Mouse (Mus musculus) C2C12 (cell line): ENCODE results near the gene Apaf1. TPM values are rescaled to one million over a fixed set of nuclear protein-coding genes. Genes with fewer than 3 reads are reported as not detected.
A peak's percentile ranks its signal among the peaks of the same experiment; 100 is the strongest.

ENCODE experiments used
- H3K27me3 ChIP-seq: one replicate; pipeline ENCODE4 v1.6.1; 2011; ENCODE audit not compliant: control insufficient read depth, insufficient read depth, insufficient read length
- H3K36me3 ChIP-seq: one replicate; pipeline ENCODE4 v1.6.1; 2011; ENCODE audit not compliant: control insufficient read depth, insufficient read depth
- H3K4me3 ChIP-seq: one replicate; pipeline ENCODE4 v1.5.1; 2011; ENCODE audit warnings: mild to moderate bottlenecking, control low read depth; ENCODE audit not compliant: poor library complexity, insufficient read depth, severe bottlenecking
- H3K79me2 ChIP-seq: one replicate; pipeline ENCODE4 v1.6.1; 2011; ENCODE audit not compliant: control insufficient read depth, insufficient read depth
- H3K79me3 ChIP-seq: one replicate; pipeline ENCODE4 v1.6.1; 2011; ENCODE audit warnings: low read depth, control low read depth
- H3ac ChIP-seq: one replicate; pipeline ENCODE3; 2011; ENCODE audit warnings: low read depth; ENCODE audit not compliant: control insufficient read depth, insufficient read length
- CEBPB ChIP-seq: IDR thresholded peaks from one replicate; pipeline ENCODE4 v1.6.1; 2011; ENCODE audit warnings: low read depth, mild to moderate bottlenecking, control low read depth, moderate library complexity
- CTCF ChIP-seq: IDR thresholded peaks from one replicate; pipeline ENCODE4 v1.5.1; 2011; ENCODE audit not compliant: control insufficient read depth, insufficient read depth, insufficient read length
- FOSL1 ChIP-seq: IDR thresholded peaks from one replicate; pipeline ENCODE4 v1.8.0; 2011; ENCODE audit warnings: mild to moderate bottlenecking, low read length; ENCODE audit not compliant: poor library complexity, insufficient read depth, severe bottlenecking
- MAX ChIP-seq: IDR thresholded peaks from one replicate; pipeline ENCODE4 v1.6.1; 2011; ENCODE audit warnings: mild to moderate bottlenecking, control low read depth
- MYOD1 ChIP-seq: IDR thresholded peaks from one replicate; pipeline ENCODE4 v1.6.1; 2011; ENCODE audit warnings: low read depth; ENCODE audit not compliant: control insufficient read depth, insufficient read length
- MYOG ChIP-seq: IDR thresholded peaks from one replicate; pipeline ENCODE4 v1.6.1; 2011; ENCODE audit not compliant: control insufficient read depth, insufficient read length; ENCODE audit errors: extremely low read depth
- USF1 ChIP-seq: IDR thresholded peaks from one replicate; pipeline ENCODE4 v1.6.1; 2011; ENCODE audit warnings: low read depth, mild to moderate bottlenecking, control low read depth, moderate library complexity
- polyA plus RNA-seq: library from polyadenylated mRNA; unstranded; fragments of >200 nt; fragmentation: generic; extraction: Trizol; gene quantifications from one replicate; pipeline ENCODE4 v1.2.1, GENCODE M21; 2012; ENCODE audit warnings: missing spikeins

Apaf1 gene
- polyA plus RNA-seq, 1 experiment: 5.9 TPM

DNA sequence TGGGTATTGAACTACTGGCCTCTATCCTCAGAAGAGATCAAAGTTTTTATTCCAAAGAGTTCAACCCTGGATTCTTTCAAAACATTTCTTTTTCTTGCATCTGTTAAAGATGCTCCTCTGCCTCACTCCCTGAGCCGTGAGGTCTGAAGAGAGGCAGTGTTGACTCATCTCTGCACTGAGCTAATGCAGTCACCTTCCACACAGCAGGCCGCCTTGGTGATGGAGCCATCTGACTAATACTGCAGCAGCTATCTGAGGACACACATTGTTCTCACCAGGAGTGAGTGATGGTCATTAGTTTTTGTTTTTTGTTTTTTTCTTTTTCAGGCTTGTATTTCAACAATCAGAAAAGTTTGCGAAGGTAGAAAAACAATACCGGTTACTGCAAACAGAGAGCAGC, 10.2 kb upstream of the Apaf1 start:
- no peak for TF ChIP-seq FOSL1
- Histone ChIP-seq H3K36me3 (peaks cover 7% of the 10 kb centered on the region), H3K79me3 (no peaks in the 10 kb centered on the region), H3K27me3 (no peaks in the 10 kb centered on the region), H3K4me3 (no peak overlapping the region), H3K79me2 (no peaks in the 10 kb centered on the region), H3ac (no peak overlapping the region)

DNA sequence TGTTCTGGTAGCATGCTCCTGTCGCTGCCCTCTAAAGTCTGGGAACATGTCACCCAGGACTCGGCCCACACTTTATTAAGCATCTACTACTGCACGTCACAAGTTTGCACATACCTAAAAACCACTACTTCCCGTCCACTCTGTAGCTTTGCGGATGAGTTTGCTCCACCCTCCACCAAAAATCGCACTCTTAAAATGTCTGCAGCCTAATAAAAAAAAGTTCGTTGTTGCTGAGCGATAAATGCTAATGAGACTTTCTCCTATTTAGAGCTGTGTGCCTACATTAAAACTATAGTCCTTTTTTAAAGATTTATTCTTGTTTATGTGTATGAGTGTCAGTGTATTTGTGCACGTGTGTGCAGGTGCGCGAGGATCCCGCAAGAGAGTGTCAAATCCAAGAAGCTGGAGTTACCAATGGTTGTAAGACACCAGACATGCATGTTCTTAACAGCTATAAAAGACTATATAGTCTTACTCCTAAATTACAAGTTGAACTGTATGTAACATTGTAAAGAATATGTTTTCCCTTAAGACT, 890 bp upstream of the Apaf1 start:
- Histone ChIP-seq H3ac (peak overlapping the region; percentile 79), H3K79me2 (peaks cover 38% of the 10 kb centered on the region), H3K36me3 (peaks cover 18% of the 10 kb centered on the region), H3K4me3 (peak overlapping the region; percentile 60), H3K79me3 (peaks cover 10% of the 10 kb centered on the region), H3K27me3 (no peaks in the 10 kb centered on the region)
- TF ChIP-seq CTCF: no peak
- TF ChIP-seq MYOG: no peak
- TF ChIP-seq CEBPB: no peak
- no peak for TF ChIP-seq MAX
- TF ChIP-seq USF1: no peak
- TF ChIP-seq FOSL1: no peak
- no peak for TF ChIP-seq MYOD1

DNA sequence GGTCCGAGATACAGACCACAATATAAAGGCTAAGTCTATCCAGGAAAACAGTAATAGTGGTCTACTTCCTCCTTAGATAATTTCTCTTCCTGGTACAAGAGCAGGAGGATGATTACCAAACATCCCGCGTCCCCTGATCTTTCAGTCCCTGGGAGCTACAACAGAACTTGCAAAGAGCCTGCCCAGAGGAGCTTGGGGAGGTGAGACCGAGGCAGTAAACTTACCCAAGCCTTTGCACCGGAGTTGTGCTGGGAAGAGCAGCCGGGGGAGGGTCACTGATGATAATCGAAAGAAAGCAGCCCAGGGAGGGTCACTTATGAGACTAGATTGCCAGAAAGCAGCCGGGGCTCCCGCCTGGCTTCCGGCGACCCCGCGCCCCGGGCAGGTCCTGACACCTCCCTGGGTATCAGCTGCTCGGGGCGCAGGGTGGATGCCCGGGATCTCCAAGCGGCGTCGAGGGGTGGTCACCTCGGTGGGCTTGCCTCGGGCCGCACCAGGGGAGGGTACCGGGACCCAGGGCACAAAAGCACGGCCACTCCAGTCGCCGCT, 537 bp downstream of the Apaf1 start:
- H3K27me3 ChIP-seq: no peaks in the 10 kb centered on the region
- peak overlapping the region; percentile 89 for H3K4me3 ChIP-seq
- H3ac ChIP-seq: peak overlapping the region; percentile 73
- H3K79me3 ChIP-seq: peaks cover 10% of the 10 kb centered on the region
- peaks cover 31% of the 10 kb centered on the region for H3K36me3 ChIP-seq
- H3K79me2 ChIP-seq: peaks cover 38% of the 10 kb centered on the region
- TF ChIP-seq MAX (no peak), CEBPB (no peak), MYOG (no peak), FOSL1 (no peak), MYOD1 (no peak), CTCF (no peak)

DNA sequence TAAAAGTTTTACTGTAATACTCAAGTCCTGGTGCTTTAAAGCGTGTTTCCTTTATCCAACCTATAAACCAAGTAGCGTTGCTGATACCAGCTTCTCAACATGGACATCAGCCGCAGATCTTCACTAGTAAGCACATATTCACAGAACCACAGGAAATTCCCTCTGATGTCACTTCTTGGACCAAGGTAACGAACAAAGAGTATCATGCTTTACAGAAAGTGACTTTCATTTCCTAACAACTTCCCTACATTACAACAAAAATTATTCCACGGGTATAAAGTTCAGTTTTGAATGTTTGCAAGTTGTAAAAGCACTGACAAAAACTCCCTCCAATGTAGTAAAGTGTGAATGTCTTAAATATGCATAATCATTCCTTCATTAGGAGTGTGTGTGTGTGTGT, 2.0 kb downstream of the Apaf1 start:
- Histone ChIP-seq H3K36me3 (peaks cover 42% of the 10 kb centered on the region), H3K79me2 (peaks cover 48% of the 10 kb centered on the region), H3ac (no peak overlapping the region), H3K27me3 (no peaks in the 10 kb centered on the region), H3K79me3 (peaks cover 10% of the 10 kb centered on the region), H3K4me3 (no peak overlapping the region)
- no peak for TF ChIP-seq MAX
- TF ChIP-seq MYOD1: no peak
- no peak for TF ChIP-seq CTCF
- no peak for TF ChIP-seq CEBPB
- no peak for TF ChIP-seq FOSL1

DNA sequence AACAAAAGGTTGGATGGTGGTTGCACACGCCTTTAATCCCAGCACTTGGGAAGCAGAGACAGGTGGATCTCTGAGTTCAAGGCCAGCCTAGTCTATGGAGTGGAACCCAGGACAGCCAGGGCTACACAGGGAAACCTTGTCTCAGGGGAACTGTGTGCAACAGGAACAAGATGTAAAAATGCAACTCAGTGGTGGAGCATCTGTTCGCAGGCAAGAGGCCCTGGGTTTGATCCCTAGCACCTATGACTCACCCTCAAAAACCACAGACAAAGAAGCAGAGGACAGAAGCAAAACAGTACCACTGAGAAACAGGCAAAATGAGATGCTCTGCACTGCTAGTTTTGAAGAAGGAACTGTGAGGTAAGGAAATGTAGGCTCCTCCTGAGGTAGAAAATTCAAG, 5.9 kb downstream of the Apaf1 start:
- peaks cover 37% of the 10 kb centered on the region for H3K79me2 ChIP-seq
- no peaks in the 10 kb centered on the region for H3K27me3 ChIP-seq
- H3K4me3 ChIP-seq: no peak overlapping the region
- H3K36me3 ChIP-seq: peaks cover 66% of the 10 kb centered on the region
- peaks cover 7% of the 10 kb centered on the region for H3K79me3 ChIP-seq
- TF ChIP-seq CEBPB: no peak
- peak; percentile 44 for TF ChIP-seq FOSL1
- TF ChIP-seq MYOD1: peak; percentile 26
- no peak for TF ChIP-seq MAX
- no peak overlapping the region for H3ac ChIP-seq

DNA sequence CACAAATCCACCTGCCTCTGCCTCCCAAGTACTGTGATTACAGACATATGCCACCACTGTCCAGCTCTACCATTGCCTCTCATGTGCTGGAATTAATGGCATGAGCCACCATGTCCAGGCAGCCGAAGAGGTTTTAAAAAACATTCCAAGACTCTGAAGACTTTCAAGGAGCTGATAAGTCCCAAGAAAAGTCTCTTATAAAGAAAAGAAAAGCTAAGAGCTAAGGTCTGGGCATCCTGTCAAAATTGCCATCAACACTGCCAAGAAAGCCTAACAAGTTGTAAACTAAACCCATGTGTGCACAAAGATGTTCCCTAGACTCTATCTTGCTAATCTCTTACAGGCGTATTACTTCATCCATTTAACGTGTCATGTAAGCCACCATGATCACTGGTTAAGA, 9.2 kb downstream of the Apaf1 start:
- Histone ChIP-seq H3K36me3 (peaks cover 66% of the 10 kb centered on the region), H3ac (no peak overlapping the region), H3K79me2 (peaks cover 13% of the 10 kb centered on the region), H3K79me3 (peaks cover 2% of the 10 kb centered on the region), H3K27me3 (no peaks in the 10 kb centered on the region), H3K4me3 (no peak overlapping the region)
- TF ChIP-seq FOSL1 (no peak), CTCF (no peak), USF1 (no peak)
